Mouse (Mus musculus) midbrain, embryonic 14.5 days (tissue): ENCODE data around the gene Ano7. TPM values are rescaled to one million over a fixed set of nuclear protein-coding genes. Genes with fewer than 3 reads are reported as not detected.
"Not testable (repeated sequence)": the region's sequence is repeated elsewhere in the genome, so short reads cannot be mapped to it uniquely, and the experiment has no call there.

Experiments used
- ATAC-seq: fragments of 200-750 bp; cut with Nextera tagmentation; 2 replicates; pipeline ENCODE4 v1.8.0; 2017; ENCODE audit warnings: moderate number of reproducible peaks, moderate library complexity; ENCODE audit not compliant: low FRiP score, low TSS enrichment
- DNase-seq: peaks from one replicate; pipeline ENCODE4 v3.0.0-alpha.2; 2015
- H3K27ac ChIP-seq: fragments of 300-500 bp; sonication (generic); replicated peaks from 2 replicates; pipeline ENCODE4 v1.5.1; 2014; ENCODE audit warnings: mild to moderate bottlenecking, low read depth, low read length, moderate library complexity
- H3K27me3 ChIP-seq: fragments of 300-500 bp; sonication (generic); 2 replicates; pipeline ENCODE4 v1.6.1; 2014; ENCODE audit warnings: low read length, control low read depth, mixed read lengths; ENCODE audit not compliant: control insufficient read depth, insufficient read depth
- H3K36me3 ChIP-seq: fragments of 300-500 bp; sonication (generic); 2 replicates; pipeline ENCODE4 v1.6.1; 2014; ENCODE audit warnings: low read length, control low read depth; ENCODE audit not compliant: control insufficient read depth, insufficient read depth
- H3K4me1 ChIP-seq: fragments of 300-500 bp; sonication (generic); 2 replicates; pipeline ENCODE4 v1.6.1; 2014; ENCODE audit warnings: mild to moderate bottlenecking, antibody characterized with exemption, low read length, control low read depth; ENCODE audit not compliant: control insufficient read depth, insufficient read depth
- H3K4me2 ChIP-seq: fragments of 300-500 bp; sonication (generic); 2 replicates; pipeline ENCODE4 v1.6.1; 2014; ENCODE audit warnings: mild to moderate bottlenecking, low read length, moderate library complexity
- H3K4me3 ChIP-seq: fragments of 300-500 bp; sonication (generic); replicated peaks from 2 replicates; pipeline ENCODE4 v1.5.1; 2014; ENCODE audit warnings: low read depth, low read length
- H3K9ac ChIP-seq: fragments of 300-500 bp; sonication (generic); replicated peaks from 2 replicates; pipeline ENCODE4 v1.6.1; 2014; ENCODE audit warnings: mild to moderate bottlenecking, low read length, moderate library complexity
- H3K9me3 ChIP-seq: fragments of 300-500 bp; sonication (generic); 2 replicates; pipeline ENCODE4 v1.6.1; 2016; ENCODE audit warnings: low read length, control low read depth, mixed read lengths; ENCODE audit not compliant: control insufficient read depth
- WGBS: fragments of 180-500 bp; shearing (Covaris S2); extraction: QIAGEN DNeasy Blood & Tissue Kit; methylation state at CpG from one replicate; pipeline ENCODE4 v1.1.7; 2014; 5-methylcytosine and 5-hydroxymethylcytosine counted together
- polyA plus RNA-seq: library from polyadenylated mRNA; unstranded; fragments of >200 nt; fragmentation: Nextera tagmentation; extraction: Ambion mirVana; gene quantifications from 2 replicates; pipeline ENCODE4 v1.2.1, GENCODE M21; 2014

The Ano7 gene
- polyA plus RNA-seq, 1 experiment from 2014 or later: 0.68 TPM

DNA sequence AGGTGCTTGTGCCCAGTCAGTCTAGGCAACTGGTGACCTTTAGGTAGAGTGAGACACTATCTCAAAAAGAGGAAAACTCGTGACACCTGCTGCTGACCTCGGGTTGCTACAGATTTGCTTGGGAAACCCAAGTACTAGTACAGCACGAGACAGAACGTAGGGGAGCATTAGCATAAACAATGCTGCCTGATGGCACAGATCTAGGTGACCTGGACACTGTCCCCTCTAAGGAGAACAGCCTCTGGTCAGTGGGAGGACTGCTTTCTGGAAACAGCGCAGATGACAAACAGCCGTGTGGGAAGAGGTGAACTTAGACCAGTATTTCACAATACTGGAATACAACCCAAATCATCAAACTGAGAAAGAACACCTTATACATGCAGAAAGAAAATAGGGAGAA, 58.4 kb downstream of the Ano7 start:
- H3K36me3 ChIP-seq: peaks cover 58% of the 10 kb centered on the region
- ATAC-seq: no peak
- H3K4me2 ChIP-seq: no peak overlapping the region
- no peaks in the 10 kb centered on the region for H3K4me1 ChIP-seq
- no peak overlapping the region for H3K9ac ChIP-seq
- no peak overlapping the region for H3K4me3 ChIP-seq
- H3K27me3 ChIP-seq: no peaks in the 10 kb centered on the region
- no peak overlapping the region for H3K27ac ChIP-seq
- 90% methylated on average over 6 of the region's 6 CpGs for WGBS
- DNase-seq: no peak
- H3K9me3 ChIP-seq: no peaks in the 10 kb centered on the region

DNA sequence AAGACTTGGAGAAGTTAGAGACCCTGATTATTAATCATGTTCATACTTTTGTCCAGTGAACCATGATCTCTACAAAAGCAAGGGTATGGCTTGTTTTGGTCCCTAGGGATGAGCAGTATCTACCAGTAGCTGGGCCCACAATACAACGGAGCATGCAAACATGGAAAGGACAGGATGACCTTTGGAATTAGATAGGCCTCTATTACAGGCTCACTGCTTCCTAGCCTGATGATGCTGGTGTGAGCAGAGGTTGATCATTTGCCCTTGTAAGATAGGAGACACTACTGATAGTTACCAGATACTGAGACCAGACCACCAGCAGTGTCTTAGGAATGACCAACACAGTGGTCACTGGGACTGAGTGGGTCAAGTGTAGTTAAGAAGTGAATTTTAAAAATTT, 65.6 kb downstream of the Ano7 start:
- Histone ChIP-seq H3K9me3 (no peaks in the 10 kb centered on the region), H3K9ac (no peak overlapping the region), H3K4me3 (no peak overlapping the region), H3K36me3 (peaks cover 48% of the 10 kb centered on the region), H3K4me1 (0 out of 2 replicates have a peak, but pooled peaks cover 3% of the 10 kb centered on the region), H3K27ac (no peak overlapping the region), H3K27me3 (no peaks in the 10 kb centered on the region), H3K4me2 (no peak overlapping the region)
- ATAC-seq: no peak
- WGBS: 100% methylated on average over 1 of the region's 1 CpGs
- no peak for DNase-seq

DNA sequence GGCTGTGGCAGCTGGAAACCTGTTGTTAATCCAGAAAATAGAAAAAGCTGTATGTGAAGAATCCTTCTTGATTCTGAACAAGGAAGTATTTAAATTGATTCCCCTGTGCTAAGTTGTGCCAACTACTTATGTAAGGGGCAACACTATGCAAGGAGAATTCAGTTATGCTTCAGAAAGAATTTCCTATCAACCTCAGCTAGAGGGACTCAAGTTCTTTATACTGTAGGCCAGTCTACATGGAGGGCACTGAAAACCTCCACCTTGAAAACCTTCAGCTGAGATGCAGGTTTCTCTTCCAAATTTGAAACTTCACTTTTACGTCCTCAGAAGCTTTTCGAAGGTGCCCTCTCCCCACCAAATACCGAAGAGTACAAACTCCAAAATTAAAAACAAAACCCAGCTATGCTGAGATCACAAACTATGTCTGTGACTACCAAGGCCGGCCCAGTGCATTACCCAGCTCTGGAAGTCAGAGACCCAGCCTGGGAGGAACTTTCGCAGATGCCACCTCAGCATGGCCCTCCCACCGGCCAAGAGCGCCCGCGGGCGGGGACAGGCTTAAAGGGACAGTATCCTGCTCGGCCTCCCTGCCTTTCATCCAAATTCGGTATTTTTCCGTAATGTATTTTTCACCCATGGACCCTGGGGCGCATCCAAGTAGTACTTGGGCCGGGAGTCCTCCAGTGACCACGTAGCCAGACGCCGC, 70.8 kb downstream of the Ano7 start:
- Histone ChIP-seq H3K4me3 (peak overlapping the region; percentile 65), H3K9me3 (no peaks in the 10 kb centered on the region), H3K4me1 (peaks cover 10% of the 10 kb centered on the region; the same call in 1 of the 2 replicates), H3K4me2 (peak overlapping the region; percentile 97), H3K27me3 (no peaks in the 10 kb centered on the region), H3K36me3 (peaks cover 6% of the 10 kb centered on the region; the same call in 1 of the 2 replicates), H3K9ac (peak overlapping the region; percentile 68), H3K27ac (0 out of 2 replicates have a peak overlapping the region, but pooled peaks have one; percentile 63)
- ATAC-seq: peak; percentile 59; the same call in 1 of the 2 replicates
- peak; percentile 69 for DNase-seq
- WGBS: 7% methylated on average over 18 of the region's 18 CpGs

DNA sequence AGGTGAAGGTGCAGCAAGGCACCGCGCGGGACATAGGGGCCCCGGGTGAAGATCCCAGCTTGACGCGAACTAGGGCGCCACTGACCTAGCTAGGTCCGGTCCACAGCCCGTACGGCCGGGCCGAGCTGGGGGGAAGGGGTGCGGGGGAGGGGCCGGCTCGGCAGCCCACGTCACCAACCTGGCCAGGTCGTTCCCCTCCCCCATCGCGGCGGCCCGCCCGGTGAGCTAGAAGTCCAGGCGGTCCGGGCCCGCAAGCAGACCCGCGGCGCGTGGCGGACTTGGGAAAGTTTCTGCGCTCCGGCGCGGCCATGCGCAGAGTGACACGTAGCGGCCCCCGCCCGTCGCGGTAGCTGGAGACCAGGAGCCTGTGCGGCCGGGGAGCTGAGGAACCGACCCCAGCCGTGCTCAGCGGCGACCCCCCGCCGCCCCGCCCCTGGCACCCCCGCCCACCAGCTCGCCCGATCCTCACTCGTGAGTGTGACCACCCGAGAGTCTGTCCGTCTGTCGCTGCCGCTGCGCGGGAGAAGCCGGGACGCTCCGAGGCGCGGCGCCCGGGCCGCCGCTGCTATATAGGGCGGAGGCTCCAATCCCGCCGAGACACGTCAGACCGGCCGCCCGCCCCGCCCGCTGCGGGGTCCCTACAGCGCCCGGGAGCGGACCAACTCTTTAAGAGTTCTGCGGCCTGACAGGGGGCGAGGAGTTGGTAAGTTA, 71.5 kb downstream of the Ano7 start:
- peak overlapping the region; percentile 63 for H3K27ac ChIP-seq
- WGBS: under 1% methylated on average over 83 of the region's 84 CpGs
- peak; percentile 79 for DNase-seq
- H3K27me3 ChIP-seq: no peaks in the 10 kb centered on the region
- H3K9me3 ChIP-seq: no peaks in the 10 kb centered on the region
- H3K36me3 ChIP-seq: peaks cover 4% of the 10 kb centered on the region; the same call in 1 of the 2 replicates
- H3K4me2 ChIP-seq: peak overlapping the region; percentile 97
- H3K9ac ChIP-seq: peak overlapping the region; percentile 68
- ATAC-seq: peak; percentile 83
- H3K4me3 ChIP-seq: peak overlapping the region; percentile 65
- peaks cover 10% of the 10 kb centered on the region; the same call in 1 of the 2 replicates for H3K4me1 ChIP-seq

DNA sequence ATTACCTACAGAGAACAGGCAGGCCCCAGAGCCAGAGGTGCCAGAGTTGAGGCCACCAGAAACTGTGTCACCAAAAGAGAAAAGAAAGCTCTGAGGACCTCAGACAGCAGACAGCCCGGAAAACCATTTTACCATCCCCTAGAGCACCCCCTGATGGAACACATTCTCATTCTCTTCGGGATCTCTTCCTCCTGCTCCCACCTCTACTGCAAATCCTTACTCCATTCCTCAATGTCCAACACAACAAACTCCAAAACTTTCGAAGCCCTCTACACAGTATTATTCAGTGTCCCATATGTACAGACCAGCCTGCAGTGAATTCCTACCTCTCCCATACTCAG, 72.1 kb downstream of the Ano7 start:
- peak overlapping the region; percentile 68 for H3K9ac ChIP-seq
- peak overlapping the region; percentile 65 for H3K4me3 ChIP-seq
- DNase-seq: no peak
- H3K4me2 ChIP-seq: peak overlapping the region; percentile 97
- H3K27ac ChIP-seq: no peak overlapping the region; the same call in 1 of the 2 replicates
- no peaks in the 10 kb centered on the region for H3K36me3 ChIP-seq
- H3K27me3 ChIP-seq: no peaks in the 10 kb centered on the region
- 18% methylated on average over 3 of the region's 3 CpGs for WGBS
- ATAC-seq: peak; percentile 24; the same call in 1 of the 2 replicates
- no peaks in the 10 kb centered on the region for H3K9me3 ChIP-seq
- peaks cover 10% of the 10 kb centered on the region; the same call in 1 of the 2 replicates for H3K4me1 ChIP-seq

DNA sequence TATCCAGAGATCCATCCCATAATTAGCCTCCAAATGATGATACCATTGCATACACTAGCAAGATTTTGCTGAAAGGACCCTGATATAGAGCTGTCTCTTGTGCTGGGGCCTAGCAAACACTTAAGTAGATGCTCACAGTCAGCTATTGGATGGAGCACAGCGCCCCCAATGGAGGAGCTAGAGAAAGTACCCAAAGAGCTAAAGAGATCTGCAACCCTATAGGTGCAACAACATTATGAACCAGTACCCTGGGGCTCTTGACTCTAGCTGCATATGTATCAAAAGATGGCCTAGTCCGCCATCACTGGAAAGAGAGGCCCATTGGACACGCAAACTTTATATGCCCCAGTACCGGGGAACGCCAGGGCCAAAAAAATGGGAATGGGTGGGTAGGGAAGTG, 76.4 kb downstream of the Ano7 start:
- H3K9me3 ChIP-seq, ATAC-seq: not testable (repeated sequence)
- WGBS: 85% methylated on average over 5 of the region's 5 CpGs

DNA sequence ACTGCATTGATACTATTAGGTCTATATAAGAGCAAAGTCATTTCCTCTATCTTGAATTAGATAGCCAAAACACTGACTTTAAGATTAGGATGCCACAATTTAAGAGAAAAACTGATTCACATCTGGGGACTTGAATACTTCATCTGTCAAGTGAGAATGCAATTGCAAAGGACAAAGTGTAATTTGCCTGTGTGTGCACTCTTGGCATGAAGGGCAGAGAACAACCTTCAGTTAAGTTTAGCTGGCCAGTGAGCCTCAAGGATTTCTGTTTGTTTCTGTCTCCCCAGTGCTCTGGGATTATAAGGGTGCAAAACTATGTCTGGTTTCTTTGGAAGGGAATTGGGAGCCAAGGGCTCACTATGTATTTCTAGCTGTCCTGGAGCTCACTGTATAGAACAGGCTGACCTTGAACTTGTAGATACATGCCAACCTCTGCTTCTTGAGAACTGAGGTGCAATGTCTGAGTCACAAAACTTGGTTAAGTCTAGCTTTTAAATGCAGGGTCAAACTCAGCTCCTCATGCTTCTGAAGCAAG, 80.1 kb downstream of the Ano7 start:
- no peaks in the 10 kb centered on the region for H3K36me3 ChIP-seq
- H3K4me3 ChIP-seq: no peak overlapping the region
- no peak for DNase-seq

More for the DNA sequence above, 76.4 kb downstream of the Ano7 start:
- H3K27me3 ChIP-seq, H3K4me3 ChIP-seq, H3K4me2 ChIP-seq, H3K9ac ChIP-seq, DNase-seq, H3K27ac ChIP-seq, H3K36me3 ChIP-seq, H3K4me1 ChIP-seq: not testable (repeated sequence)

More for the DNA sequence above, 80.1 kb downstream of the Ano7 start:
- ATAC-seq: no peak
- H3K9me3 ChIP-seq: no peaks in the 10 kb centered on the region
- no peaks in the 10 kb centered on the region for H3K4me1 ChIP-seq
- no peaks in the 10 kb centered on the region for H3K27me3 ChIP-seq
- H3K27ac ChIP-seq: no peak overlapping the region
- H3K9ac ChIP-seq: no peak overlapping the region
- H3K4me2 ChIP-seq: no peak overlapping the region
